Mouse (Mus musculus) heart, embryonic 14.5 days (tissue): Measurements from ENCODE around the gene Gm49337. TPM values are rescaled to one million over a fixed set of nuclear protein-coding genes. Genes with fewer than 3 reads are reported as not detected.

ENCODE experiments used
- ATAC-seq: fragments of 200-750 bp; cut with Nextera tagmentation; 2 replicates; pipeline ENCODE4 v1.8.0; 2017; ENCODE audit warnings: low read depth, moderate TSS enrichment; ENCODE audit not compliant: insufficient number of reproducible peaks, insufficient read depth, low FRiP score
- H3K27ac ChIP-seq, 2 experiments: fragments of 200-500 bp in 1 of 2; fragments of 300-500 bp in 1 of 2; sonication (generic) in 1 of 2; replicated peaks in 1 of 2; 2 replicates each; pipeline ENCODE4 v1.5.1; 2012 to 2014; ENCODE audit warnings: low read depth in 2 of 2, low read length in 2 of 2, control low read depth in 1 of 2, mild to moderate bottlenecking in 1 of 2, mixed read lengths in 1 of 2; ENCODE audit not compliant: control insufficient read depth in 1 of 2, insufficient read depth in 1 of 2
- H3K27me3 ChIP-seq: fragments of 300-500 bp; sonication (generic); 2 replicates; pipeline ENCODE4 v1.6.1; 2014; ENCODE audit warnings: mild to moderate bottlenecking, low read length, control low read depth; ENCODE audit not compliant: control insufficient read depth, insufficient read depth
- H3K36me3 ChIP-seq: fragments of 300-500 bp; sonication (generic); 2 replicates; pipeline ENCODE4 v1.6.1; 2014; ENCODE audit warnings: mild to moderate bottlenecking, control low read depth, low read length, mixed read lengths; ENCODE audit not compliant: control insufficient read depth, insufficient read depth
- H3K4me1 ChIP-seq, 2 experiments: fragments of 200-500 bp in 1 of 2; fragments of 300-500 bp in 1 of 2; sonication (generic) in 1 of 2; 2 replicates each; pipeline ENCODE4 v1.6.1; 2012 to 2014; ENCODE audit warnings: low read length in 2 of 2, control low read depth in 1 of 2, mixed read lengths in 1 of 2; ENCODE audit not compliant: control insufficient read depth in 2 of 2, insufficient read depth in 2 of 2
- H3K4me2 ChIP-seq: fragments of 300-500 bp; sonication (generic); 2 replicates; pipeline ENCODE4 v1.6.1; 2014; ENCODE audit warnings: mild to moderate bottlenecking, low read length
- H3K4me3 ChIP-seq, 2 experiments: fragments of 200-500 bp in 1 of 2; fragments of 300-500 bp in 1 of 2; sonication (generic) in 1 of 2; 2 replicates each; pipeline ENCODE4 v1.5.1; 2012 to 2014; ENCODE audit warnings: low read length in 2 of 2, mild to moderate bottlenecking in 2 of 2, control low read depth in 1 of 2, low read depth in 1 of 2, moderate library complexity in 1 of 2; ENCODE audit not compliant: control insufficient read depth in 1 of 2, insufficient read depth in 1 of 2
- H3K9ac ChIP-seq: fragments of 300-500 bp; sonication (generic); 2 replicates; pipeline ENCODE4 v1.6.1; 2014; ENCODE audit warnings: mild to moderate bottlenecking, low read length
- H3K9me3 ChIP-seq: fragments of 300-500 bp; sonication (generic); 2 replicates; pipeline ENCODE4 v1.6.1; 2016; ENCODE audit warnings: low read length, control low read depth; ENCODE audit not compliant: control insufficient read depth
- WGBS: fragments of 180-500 bp; shearing (Covaris S2); extraction: QIAGEN DNeasy Blood & Tissue Kit; methylation state at CpG from one replicate; pipeline ENCODE4 v1.1.7; 2014; 5-methylcytosine and 5-hydroxymethylcytosine counted together
- polyA plus RNA-seq: library from polyadenylated mRNA; unstranded; fragments of >200 nt; fragmentation: Nextera tagmentation; extraction: Ambion mirVana; gene quantifications from 2 replicates; pipeline ENCODE4 v1.2.1, GENCODE M21; 2014

The Gm49337 gene
- polyA plus RNA-seq, 1 experiment from 2014 or later = not detected

DNA sequence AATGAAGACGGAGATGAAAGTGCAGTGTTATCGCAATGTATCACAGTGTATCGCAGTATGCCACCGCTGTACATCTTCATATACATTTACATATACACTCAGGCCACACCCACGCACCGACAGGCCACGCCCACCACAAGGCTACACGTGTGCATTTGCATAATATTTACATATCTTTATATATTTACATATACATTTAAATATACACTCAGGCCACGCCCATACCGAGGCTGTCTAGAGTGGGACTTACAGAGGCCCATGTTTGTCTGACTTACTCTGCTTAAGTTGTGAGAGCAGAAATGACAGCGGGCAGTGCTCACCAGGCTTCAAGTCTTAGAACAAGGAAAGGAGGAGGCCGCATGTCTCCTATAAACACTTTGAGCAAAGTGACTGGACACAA, 120.1 kb downstream of the Gm49337 start:
- H3K4me3 ChIP-seq = no peak overlapping the region
- H3K4me1 ChIP-seq = no peaks in the 10 kb centered on the region
- WGBS = 81% methylated on average over 12 of the region's 12 CpGs
- no peaks in the 10 kb centered on the region for H3K9me3 ChIP-seq
- ATAC-seq = no peak
- no peak overlapping the region for H3K9ac ChIP-seq
- H3K27ac ChIP-seq = no peak overlapping the region
- peaks cover 58% of the 10 kb centered on the region for H3K36me3 ChIP-seq
- H3K27me3 ChIP-seq = no peaks in the 10 kb centered on the region
- no peak overlapping the region for H3K4me2 ChIP-seq

DNA sequence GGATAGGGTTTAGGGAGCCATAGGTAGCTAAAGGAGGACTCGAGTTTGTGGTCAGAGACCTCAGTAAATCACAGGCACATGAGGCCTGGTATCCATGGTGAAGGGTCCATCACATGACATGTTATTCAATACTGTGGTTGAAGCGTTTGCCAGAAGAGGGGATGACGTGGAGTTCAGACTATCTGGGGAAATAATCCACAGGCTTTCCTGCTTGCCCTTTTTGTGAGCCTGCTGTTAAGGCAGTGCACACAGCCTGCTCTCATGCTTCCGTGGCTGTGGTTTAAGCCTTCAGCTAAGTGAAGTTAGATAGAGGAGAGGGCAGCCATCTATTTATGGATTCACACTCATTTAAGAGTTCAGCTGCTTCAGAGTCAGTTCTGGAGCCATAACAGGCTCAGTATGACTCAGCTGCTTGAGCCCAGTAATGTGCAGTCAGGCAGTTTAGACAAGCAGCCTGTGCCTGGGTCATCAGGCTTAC, 127.7 kb downstream of the Gm49337 start:
- no peak overlapping the region for H3K4me2 ChIP-seq
- no peak for ATAC-seq

DNA sequence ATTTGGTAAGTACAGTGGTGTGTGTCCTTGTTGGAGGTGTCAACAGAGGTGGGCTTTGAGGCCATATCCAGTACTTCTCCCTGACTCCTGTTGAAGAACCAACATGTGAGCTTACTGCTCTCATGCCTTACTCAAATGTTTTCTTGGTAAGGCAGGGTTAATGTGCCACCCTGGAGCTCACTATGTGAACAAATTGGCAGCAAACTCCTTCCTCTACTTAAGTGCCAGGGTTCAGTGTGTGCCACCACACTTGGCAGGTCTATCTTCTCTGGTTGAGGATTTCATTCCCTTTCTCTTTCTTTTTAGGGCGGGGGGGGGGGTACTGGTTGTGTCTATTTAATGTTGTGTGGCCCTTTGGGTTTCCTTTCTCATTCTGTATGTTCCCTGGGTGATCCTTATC, 131.4 kb downstream of the Gm49337 start:
- Histone ChIP-seq H3K4me1 (peaks cover 6 to 9% of the 10 kb centered on the region in 2 experiments), H3K4me2 (no peak overlapping the region), H3K27me3 (no peaks in the 10 kb centered on the region), H3K9me3 (no peaks in the 10 kb centered on the region), H3K9ac (no peak overlapping the region), H3K27ac (no peak overlapping the region), H3K36me3 (peaks cover 51% of the 10 kb centered on the region), H3K4me3 (no peak overlapping the region)
- ATAC-seq = no peak
- WGBS = 12% methylated on average over 1 of the region's 1 CpGs

More for the DNA sequence above, 127.7 kb downstream of the Gm49337 start:
- Histone ChIP-seq H3K27ac (peak overlapping the region; percentile 70 to 90), H3K9me3 (no peaks in the 10 kb centered on the region), H3K4me1 (peaks cover 8 to 13% of the 10 kb centered on the region in 2 experiments), H3K36me3 (peaks cover 20% of the 10 kb centered on the region), H3K9ac (no peak overlapping the region), H3K27me3 (no peaks in the 10 kb centered on the region), H3K4me3 (no peak overlapping the region)
- 23% methylated on average over 4 of the region's 4 CpGs for WGBS

DNA sequence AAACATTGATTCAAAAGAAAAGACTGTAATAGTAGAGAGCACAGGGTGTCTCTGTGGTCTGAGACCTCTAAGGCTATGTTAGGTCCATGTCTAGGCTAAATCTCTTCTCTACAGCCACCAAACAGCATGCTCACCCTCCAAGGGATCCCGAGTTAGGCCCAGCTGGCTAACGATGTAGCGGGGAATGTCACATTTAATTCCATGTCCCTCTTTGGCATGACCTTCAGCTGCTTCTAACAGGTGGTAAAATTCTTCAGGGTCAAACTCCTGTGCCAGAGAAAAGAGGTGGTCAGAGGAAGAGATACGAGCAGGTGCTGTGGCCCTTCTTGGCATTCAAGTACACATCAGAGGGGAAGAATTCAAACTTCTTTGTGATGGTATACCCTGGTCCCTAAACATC, 144.4 kb downstream of the Gm49337 start:
- Histone ChIP-seq H3K9me3 (no peaks in the 10 kb centered on the region), H3K36me3 (peaks cover 92% of the 10 kb centered on the region), H3K9ac (no peak overlapping the region), H3K27ac (no peak overlapping the region), H3K4me3 (no peak overlapping the region), H3K4me1 (peaks cover 0 to 7% of the 10 kb centered on the region in 2 experiments; a peak in 1 of 4 replicates), H3K4me2 (no peak overlapping the region), H3K27me3 (no peaks in the 10 kb centered on the region)
- 85% methylated on average over 4 of the region's 4 CpGs for WGBS
- no peak for ATAC-seq

DNA sequence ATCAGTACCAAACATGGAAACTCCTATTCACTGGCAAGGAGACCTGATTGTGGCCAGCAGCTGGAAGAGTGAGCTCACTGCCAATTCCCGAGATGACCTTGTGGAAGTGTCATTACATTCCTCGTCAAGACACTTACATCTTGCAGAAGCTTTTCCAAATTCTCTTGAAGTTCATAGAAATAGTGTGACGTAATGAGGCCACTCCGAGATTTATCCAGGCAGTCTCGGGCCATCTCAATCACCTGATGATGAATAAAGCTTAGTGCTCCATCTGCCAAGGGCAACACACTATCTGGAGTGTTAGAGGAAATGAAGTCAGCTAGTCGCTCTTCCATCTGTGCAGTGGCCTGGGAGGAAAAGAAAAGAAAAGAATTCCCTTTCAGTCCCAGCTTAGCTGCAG, 148.9 kb downstream of the Gm49337 start:
- ATAC-seq = peak; percentile 39; the same call in 1 of the 2 replicates
- WGBS = 41% methylated on average over 6 of the region's 6 CpGs
- Histone ChIP-seq H3K9me3 (no peaks in the 10 kb centered on the region), H3K4me1 (peaks cover 0 to 9% of the 10 kb centered on the region in 2 experiments; a peak in 1 of 4 replicates), H3K27me3 (no peaks in the 10 kb centered on the region), H3K9ac (no peak overlapping the region), H3K27ac (peak overlapping the region; percentile 42 to 60; a peak in 3 of 4 replicates), H3K36me3 (peaks cover 85% of the 10 kb centered on the region), H3K4me2 (no peak overlapping the region), H3K4me3 (no peak overlapping the region)

DNA sequence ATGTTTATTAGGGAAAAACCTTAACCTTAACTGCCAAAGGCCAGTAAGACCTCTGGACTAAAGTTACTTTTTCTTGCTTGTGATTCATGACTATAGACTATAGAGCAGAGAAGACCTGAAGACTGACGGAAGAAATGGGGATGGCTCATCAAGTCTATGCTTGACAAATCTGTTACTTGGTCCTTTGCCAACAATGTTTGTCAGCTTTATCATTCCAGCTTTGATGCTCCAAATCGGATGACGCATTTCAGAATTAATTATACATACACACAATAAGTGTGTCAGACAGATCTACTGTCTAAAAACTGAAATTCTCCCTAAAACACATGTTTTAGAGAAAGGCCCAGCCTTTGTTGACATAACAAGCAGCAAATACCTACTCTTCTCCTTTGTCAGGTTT, 156.1 kb downstream of the Gm49337 start:
- H3K27ac ChIP-seq = no peak overlapping the region
- 96% methylated on average over 3 of the region's 3 CpGs for WGBS
- no peaks in the 10 kb centered on the region for H3K27me3 ChIP-seq
- H3K4me3 ChIP-seq = no peak overlapping the region
- H3K4me1 ChIP-seq = no peaks in the 10 kb centered on the region
- peaks cover 75% of the 10 kb centered on the region for H3K36me3 ChIP-seq
- 0 out of 2 replicates have a peak, but pooled peaks cover 3% of the 10 kb centered on the region for H3K9me3 ChIP-seq
- H3K9ac ChIP-seq = no peak overlapping the region
- H3K4me2 ChIP-seq = no peak overlapping the region
- ATAC-seq = no peak

DNA sequence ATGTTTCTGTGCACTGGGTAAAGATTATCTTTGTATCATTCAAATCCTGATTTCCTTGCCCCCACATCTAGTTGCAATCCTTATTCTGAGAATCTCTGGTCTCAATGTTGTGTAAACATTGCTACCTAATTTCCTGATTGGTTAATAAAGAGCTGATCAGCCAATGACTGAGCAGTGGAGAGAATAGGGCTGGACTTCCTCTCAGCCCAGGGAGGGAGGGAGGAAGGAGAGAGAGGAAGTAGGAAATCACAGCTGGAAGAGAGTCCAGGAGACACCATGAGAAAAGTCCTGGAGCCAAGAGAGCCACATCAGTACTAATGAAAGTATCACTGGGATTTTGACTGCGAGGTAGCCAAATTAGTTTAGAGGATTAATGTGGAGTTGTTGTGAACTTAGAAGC, 163.1 kb downstream of the Gm49337 start:
- no peaks in the 10 kb centered on the region for H3K27me3 ChIP-seq
- 81% methylated on average over 1 of the region's 1 CpGs for WGBS
- H3K4me1 ChIP-seq = no peaks in the 10 kb centered on the region
- H3K9me3 ChIP-seq = no peaks in the 10 kb centered on the region
- H3K36me3 ChIP-seq = 0 out of 2 replicates have a peak, but pooled peaks cover 15% of the 10 kb centered on the region
- H3K27ac ChIP-seq = no peak overlapping the region
- H3K4me2 ChIP-seq = no peak overlapping the region
- no peak for ATAC-seq
- H3K4me3 ChIP-seq = no peak overlapping the region
- H3K9ac ChIP-seq = no peak overlapping the region

DNA sequence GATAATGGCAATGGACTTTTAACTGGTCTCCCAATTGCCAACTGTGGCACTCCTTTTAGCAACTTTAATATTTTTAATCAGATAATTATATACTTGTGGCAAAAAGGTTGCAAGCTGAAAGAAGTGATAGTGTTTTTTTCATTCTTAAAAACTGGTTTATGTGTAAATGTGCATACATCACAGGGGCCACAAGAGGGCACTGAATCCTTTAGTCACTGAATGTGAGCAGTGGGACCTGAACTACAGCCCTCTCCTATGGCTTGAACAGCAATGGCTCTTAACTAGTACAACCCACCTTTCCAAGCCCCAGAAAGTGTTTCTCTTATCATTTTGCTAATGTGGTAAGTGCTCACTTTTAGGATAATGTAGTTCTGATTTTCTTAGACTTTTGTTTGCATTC, 168.9 kb downstream of the Gm49337 start:
- Histone ChIP-seq H3K36me3 (0 out of 2 replicates have a peak, but pooled peaks cover 2% of the 10 kb centered on the region), H3K27me3 (no peaks in the 10 kb centered on the region), H3K4me3 (no peak overlapping the region), H3K9ac (no peak overlapping the region), H3K9me3 (0 out of 2 replicates have a peak, but pooled peaks cover 4% of the 10 kb centered on the region), H3K27ac (no peak overlapping the region), H3K4me2 (no peak overlapping the region), H3K4me1 (no peaks in the 10 kb centered on the region)
- ATAC-seq = no peak
